Mouse (Mus musculus): ENCODE results near the gene Iqsec1.

Gene Iqsec1

DNA sequence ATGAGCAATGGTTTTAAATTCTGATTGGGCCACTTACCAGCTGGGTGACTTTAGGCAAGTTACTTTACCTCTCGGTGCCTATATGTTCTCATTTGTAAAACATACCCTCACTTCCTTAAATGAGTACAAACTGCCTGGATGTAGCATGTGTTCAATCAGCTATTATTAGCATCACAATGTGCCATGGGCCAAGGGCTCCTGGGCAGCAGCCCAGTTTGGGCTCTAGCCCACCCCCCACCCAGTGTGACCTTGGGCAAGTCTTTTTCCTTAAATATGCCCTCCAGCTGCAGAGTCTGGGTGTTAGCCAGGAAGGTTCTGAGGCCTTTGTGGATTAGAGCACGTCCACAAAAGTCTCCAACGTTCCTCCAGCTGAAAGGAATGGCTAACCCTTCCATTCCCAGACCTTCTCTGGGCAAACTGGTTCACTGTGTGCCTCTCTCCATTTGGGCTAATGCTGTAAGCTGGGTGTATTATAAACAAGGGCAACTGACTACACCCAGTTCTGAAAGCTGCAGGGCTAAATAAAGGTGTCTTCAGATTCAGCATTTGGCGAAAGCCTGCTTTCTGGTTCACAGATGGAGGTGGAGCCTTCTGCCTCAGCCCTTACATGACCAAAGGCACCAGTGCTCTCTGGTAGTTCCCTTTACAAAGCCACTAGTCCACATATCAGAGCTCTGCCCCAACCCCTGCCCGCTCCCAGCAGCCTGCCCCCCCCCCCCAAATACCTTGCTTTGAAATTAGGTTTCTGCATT, 101.3 kb downstream of the Iqsec1 start:
- no peak for DNase-seq

DNA sequence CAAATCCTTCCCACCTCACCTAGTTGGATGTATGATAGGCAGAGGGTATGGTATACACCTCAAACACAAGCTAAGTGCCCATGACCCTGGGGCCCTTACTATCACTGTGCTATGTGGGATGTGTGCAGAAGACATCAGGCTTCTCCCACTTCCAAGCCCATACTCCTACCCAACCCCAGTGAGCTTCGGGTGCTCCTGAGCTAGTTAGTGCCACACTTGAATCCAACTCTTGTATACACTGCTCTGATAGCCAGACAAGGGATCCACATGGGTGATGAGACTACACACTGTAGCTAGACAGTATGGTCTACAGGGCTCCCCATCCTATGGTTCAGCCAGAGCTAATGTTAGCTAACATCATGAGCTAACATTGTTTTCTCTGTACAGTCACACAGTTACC, 102.9 kb downstream of the Iqsec1 start:
- DNase-seq, result no peak

DNA sequence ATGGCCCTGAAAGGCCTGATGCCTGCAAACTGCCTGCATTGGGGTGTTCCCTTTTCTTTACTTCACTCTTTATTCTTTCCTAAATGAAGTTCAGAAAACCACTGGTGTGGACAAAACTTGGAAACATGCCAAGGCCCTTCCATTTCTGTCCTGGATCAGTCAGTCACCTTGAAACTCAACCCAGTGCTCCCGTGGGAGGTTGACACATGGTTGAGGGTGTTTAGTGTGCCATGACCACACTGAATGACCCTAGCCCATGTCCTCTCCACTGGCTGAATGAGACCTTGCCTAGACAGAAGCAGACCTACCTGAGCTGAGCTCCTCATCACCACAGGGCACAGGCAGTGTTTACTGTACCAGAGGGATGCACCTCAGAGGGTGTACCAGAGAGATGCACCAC, 103.9 kb downstream of the Iqsec1 start:
- no peak for DNase-seq

DNA sequence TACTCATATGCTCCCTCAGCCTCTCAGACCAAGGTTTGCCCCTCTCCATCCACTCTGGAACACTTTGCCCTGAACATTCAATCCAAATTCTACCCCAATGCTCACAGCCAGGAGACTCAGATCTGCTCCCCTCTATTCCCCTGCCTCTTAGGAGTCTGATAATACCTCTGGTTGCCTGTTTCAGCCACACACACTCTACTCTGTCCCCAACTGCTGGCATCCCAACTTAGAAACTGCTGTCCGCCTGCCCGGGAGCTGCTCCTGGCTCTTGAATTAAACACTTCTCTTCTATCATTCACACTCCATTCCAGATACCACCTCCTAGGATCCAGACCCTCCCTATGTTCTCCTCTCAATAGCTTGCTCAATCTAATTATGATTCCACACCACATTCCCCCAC, 107.5 kb downstream of the Iqsec1 start:
- DNase-seq, result no peak

DNA sequence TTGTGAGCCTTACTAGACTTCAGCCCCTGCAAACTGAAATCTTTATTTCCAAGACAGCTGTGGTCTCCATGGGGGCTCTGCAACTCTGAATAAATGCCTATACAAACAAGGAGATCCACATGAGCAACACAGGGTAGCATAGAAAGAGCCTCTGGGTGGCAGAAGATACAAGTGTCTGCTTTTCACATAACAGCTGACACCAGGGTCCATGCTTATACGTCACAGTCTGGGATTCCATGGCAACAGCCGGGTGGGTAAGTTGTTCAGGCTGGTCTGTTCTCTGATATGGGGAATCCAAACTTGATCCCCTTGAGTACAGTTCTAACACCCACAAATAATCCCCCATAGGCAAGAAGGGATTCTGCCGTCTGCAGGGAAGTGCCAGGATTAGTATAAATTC, 108.1 kb downstream of the Iqsec1 start:
- peak; percentile 41 for DNase-seq

DNA sequence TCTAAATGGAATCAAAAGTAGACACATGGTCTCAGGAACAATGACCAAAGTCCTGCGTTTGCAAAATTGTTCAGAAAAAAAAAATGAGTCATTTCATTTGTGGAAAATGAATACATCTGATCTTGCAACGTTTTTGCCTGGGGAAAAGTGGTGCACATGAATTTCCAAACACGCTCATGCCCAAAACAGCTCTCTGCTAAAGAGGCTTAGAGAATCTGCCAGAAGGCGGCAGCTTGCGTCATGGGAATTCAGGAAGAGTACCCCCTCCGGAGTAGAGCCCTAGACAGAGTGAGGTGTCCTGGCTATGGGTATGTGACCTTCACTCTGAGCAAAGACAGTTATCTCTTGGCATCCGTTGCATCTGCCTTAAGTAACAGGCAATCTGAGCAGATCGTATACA, 116.9 kb downstream of the Iqsec1 start:
- peak; percentile 64 for DNase-seq

DNA sequence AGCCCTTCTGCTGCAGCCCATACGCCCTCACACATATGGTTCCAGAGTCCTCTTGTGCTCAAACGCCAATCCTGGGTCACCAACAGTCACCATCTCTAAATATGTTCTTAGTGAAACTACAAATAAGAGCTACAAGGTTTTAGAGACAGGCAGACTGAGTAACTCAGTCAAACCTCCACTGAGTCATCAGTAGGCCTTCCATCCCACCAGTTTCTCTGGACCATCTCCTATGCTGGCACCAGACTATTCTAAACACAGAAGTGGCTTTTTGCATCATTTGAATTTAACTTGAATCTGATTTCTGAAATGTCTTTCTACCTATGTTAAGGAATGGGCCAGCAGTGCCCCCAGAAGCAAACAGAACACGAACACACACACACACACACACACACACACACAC, 120.5 kb downstream of the Iqsec1 start:
- no peak for DNase-seq

DNA sequence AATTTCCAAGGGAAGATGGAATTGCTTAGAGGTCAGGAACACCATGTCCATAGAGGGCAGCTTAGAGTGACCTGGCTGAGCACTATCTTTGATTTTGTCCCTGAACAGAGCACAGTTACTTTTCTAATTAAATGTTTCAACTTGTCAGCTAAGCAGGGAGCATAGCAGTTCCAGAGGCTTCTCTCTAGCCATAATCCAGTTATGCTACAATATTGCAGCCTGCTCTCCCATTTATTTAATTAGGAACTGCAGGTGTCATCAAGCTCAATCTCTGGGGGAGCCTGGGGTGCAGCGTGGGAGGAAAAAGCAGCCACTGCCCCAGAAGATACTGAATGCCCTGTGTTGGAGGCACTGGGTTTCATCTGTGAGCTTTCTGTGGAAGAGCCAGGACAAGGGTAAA, 127.1 kb downstream of the Iqsec1 start:
- DNase-seq, result no peak

DNA sequence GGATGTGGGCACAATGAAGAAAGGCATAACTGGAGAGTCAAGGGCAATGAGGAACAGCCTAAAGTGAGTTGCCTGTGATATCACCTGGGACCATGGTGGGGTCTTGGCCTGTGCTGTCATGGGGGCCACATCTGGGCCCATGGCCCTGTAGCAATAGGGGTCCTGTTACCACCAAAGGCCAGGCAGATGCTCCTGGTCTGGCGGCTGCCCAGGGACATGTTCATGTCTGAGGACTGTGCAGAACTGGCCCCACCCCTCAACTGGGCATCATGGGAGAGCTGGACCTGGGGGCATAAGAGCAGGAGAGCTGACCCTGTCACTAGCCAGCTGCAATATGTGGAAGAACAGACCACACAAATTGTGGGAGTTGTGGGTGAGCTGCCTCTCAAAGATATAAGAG, 130.6 kb downstream of the Iqsec1 start:
- DNase-seq, result no peak

DNA sequence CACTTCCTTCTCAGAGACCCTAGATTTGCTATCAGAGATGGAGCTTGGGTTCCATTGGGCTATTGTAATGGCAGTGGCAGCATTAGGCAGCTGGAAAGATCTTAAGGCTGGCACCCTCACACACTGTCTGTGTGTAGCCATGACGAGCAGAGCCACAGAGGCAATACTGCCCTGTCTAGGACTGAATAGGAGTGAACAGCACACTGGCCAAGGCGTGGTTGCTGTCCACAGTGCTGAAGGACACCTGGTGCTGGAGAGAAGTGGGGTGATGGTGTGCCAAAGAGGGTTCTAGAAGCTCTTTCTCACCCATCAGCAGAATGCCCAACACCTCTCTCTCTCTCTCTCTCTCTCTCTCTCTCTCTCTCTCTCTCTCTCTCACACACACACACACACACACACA, 136.1 kb downstream of the Iqsec1 start:
- DNase-seq, result no peak

DNA sequence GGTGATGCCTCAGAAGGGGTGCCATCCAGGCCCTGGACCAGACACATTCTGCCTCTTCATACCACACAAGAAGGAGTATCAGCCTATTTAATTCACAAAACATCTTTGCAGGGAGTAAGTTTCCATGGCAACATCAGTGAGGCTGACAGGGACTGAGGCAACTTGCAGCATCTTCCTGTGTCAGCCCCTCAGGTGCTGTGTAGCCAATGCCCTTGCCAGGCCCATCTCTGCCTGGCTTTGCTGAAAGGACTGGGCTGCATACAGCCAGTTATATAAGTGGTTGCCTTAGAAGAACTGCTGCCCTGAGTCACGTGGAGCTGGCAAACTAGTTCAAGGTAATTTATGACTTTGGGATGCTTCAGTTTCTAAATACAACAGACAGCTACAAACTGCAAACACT, 140.4 kb downstream of the Iqsec1 start:
- peak; percentile 29 for DNase-seq

DNA sequence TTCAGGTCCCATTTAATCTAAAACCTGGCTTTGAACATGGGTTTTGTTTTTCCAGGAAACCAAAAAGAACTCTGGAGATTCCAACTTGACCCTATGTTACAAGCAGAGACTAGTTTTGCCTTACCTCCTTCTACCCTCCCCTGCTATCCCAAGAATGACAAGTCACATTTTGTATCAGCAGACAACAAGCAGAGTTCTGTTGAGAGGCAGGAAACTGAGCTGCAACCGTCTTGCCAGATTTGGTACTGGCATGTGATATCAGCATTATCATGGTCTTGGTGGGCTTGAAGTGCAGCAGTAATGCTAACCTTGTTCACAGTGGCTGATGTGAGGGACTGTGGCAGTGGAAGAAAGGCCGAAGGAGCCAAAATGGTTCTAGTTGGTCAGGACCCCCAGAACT, 141.0 kb downstream of the Iqsec1 start:
- no peak for DNase-seq

DNA sequence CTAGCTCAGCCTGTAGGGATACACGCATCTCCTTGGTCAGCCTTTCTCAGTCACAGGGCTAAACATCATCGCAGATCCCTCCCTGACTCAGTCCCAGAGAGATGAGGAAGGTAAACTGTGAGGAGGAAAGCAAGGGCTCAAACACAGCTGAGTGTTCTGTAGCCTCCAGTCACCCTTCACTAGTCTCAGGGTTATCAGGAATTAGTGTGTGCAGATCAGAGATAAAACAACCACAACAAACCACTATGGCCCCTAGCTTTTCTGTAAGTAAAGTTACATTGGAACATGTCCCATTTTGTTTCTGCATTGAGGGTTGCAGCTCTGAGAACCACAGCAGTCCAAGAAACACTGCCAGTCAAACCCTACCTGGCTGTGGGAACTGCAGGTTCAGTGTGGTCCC, 148.5 kb downstream of the Iqsec1 start:
- DNase-seq, result no peak

DNA sequence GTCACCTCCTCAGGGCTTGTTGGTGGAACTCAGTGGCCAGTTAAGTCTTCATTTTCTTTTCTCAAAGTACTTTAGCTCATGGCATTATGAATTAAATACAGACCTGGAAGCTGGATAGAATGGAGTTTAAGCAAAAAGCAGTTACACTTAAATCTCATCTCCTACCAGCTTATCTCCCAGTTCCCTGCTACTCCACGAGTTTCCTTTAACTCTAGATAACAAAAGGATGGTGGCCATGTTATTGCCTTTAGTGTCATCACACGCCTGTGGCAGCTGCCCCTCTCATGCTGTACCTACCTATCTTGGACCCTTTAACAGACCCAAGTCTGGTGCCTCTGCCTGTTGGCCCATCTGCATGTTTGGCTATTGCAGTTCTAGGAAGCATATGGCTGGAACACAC, 151.7 kb downstream of the Iqsec1 start:
- DNase-seq, result no peak

DNA sequence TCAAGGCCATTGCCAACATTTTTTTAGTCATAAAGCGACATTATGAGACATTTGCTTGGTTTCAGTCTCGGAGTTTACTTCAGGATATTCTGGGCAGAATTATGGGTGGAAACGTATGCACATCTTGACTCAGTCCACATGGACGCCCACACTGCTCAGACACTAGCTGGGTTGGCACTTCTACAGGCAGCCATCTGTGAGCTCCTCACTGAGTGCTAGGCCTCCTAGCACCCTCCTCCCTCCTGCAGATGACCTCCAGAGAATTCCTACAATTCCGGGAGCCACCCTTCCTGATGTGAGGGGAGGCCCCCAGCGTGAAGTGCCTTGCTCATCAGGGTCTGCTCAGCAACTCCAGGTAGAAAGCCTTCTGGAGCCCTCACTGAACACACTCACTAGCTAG, 158.9 kb downstream of the Iqsec1 start:
- DNase-seq, result peak; percentile 81

DNA sequence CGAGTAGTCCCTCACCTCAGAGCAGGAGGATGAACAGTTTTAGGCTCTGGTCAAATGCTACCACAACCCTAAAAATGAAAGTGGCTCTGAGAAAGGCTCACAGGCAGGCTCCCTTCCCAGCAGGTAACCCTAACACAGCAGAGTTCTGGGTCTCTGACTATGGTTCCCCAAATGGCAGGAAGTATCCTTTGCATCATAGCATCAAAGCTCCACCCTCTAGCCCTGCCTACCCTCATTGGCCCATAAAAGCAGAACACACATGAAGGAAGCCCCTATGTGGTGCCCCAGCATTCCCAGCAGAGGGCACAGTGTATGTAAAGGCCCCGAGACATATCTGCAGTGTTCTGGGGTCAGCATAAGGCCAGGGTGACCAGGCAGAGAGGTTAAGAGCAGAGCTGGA, 163.4 kb downstream of the Iqsec1 start:
- no peak for DNase-seq

DNA sequence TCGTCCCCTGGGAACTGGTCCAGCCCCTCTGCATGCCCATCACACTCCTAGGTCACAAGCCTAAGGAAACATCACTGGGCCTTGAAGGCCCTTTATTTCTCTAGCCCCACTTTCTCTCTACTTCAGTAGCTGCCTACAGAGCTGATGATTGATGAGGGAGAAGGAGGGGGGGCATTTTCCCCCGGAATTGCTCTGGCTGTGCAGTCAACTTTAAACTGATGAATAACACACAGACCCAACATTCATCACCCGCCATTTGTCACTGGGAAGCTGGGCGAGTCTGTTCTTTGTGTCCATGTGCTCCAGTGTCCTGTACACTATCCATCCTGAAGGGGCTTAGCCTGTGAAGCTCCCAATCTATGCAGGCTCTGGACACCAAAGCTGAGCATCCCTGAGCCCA, 165.2 kb downstream of the Iqsec1 start:
- no peak for DNase-seq

DNA sequence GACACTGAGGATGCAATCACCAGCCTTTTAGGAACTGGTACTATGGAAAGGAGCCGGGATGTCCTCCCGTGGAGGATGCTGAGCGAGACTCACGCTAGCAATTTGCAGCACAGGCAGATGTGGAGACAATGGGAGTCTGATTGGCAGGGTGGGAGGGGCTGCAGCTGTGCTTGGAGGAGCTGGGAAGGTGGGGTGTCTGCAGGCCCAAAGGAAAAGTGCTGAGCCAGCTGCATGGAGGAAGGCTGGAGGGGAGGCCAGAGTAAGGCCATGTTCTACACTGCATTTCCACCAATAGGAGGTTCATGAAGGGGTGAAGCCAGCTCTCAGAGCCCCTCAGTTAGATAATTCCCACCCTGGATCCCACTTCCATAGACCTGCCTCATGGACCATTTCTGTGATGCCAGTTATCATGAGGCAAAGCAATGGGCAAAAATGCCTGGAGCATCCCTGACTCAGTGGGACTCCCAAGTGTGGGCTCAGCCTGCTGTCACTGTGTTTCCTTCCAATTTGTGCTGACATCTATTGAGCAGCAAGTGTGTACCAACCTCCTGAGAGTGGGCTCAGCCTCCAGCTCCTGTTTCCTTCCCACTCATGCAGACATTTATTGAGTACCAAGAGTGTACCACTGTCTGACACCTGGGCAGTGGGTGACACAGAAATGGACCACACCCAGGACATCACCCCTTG, 166.4 kb downstream of the Iqsec1 start:
- peak; percentile 74 for DNase-seq

DNA sequence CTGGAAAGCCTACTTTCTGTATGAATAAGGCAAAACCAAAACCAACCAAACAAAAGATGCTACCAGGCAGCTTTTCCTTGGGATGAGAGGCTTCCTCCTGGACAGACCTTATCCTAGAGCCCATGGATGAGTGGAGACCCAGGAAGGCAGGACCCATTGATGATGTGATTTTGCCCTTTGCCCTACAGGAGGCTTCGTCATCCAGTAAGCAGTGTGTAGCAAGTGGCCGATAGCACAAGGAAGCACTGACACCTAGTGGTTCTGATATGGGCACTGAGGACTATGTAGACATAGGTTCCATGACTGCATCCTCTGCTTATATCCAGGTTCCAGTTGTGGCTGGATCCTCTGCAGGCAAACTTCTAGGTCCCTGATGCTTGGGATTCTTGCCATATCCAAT, 168.6 kb downstream of the Iqsec1 start:
- DNase-seq, result no peak

DNA sequence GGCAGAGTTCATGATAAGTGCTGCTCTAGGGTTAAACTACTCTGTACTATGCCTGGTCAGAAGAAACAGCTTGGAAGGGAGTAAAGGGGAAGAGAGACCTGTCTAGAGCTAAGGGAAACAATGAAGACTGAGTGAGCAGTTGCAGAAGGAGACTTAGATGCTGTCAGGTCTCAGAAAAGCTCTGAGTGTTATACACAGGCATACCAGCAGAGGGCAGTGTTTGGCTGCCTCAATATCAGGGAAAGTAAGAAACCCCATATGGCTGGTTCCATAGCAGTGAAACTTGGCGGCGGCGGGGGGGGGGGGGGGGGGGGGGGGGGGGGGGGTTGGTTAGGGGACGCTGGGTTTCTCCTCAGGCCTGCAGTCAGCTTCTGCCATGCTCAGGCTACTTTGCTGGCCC, 169.5 kb downstream of the Iqsec1 start:
- peak; percentile 63 for DNase-seq

DNA sequence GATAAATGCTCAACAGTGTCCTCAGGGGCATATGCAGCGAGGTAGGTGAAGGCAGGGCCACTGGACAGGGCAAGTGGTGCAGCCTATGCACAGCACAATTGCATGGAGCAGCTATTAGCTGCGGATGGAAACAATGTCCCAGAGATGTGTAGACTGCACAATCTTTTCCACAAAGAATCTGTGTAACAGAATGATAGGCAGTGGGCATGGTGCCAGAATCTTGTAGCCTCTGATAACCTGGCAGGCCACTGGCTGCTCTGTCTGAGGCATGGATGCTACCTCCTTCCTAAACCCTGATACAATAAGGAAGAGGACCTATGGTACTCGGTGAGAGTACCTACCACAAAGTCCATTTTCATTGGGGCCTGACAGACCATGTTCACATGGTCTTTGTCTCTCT, 171.9 kb downstream of the Iqsec1 start:
- DNase-seq, result no peak

DNA sequence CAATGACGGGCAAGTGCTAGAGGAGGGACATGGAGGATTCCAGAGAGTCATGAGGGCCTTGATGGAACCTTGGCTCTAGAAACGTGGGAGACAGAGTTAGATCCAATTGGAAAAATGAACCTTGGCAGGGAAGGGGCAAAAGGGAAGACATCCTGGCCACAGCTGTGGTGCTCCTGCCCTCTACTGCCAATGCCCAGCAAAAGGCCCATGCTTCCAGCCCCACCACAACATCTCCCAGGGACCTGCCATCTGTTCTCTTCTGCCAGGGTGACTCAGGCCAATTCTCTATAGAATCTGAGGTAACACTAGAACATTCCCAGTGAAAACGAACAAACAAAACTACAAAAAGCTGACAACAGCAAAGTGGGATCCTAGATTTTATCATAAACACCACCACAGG, 173.1 kb downstream of the Iqsec1 start:
- no peak for DNase-seq

DNA sequence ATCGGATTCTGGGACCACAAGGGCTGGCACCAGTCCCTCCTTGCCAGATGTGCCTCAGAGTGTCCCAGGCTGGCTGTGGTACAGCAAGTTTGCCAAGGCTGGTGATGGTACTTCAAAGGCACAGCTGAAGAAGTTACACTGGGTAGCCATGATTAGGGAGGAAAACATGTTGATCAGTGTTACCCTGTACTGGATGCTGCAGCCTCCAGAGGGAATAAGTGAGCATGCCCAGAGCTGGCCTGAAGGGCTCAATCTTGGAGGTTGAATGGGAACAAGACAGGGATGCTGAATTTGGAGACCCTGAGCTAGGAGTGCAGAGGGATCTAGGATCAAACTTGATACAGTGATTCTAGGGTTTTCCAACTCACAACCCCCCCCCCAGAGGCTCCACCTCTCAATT, 175.0 kb downstream of the Iqsec1 start:
- no peak for DNase-seq

DNA sequence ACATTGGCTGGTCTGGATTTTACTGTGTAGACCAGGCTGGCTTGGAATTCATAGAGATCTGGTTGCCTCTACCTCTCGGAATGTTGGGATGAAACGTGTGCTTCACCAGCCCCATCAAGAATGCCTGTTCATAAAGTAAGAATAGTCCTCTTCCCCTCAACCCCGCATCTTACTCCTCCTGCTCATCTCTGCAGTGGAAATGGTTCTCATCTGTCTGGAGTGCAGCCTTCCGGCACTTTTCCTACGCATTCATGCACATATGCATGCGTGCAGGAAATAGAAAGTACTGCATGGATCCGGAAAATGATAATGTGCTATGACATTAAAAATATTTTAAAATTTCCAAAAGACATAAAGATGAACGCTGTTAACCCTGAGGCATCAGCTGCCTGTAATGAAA, 175.9 kb downstream of the Iqsec1 start:
- DNase-seq, result no peak

DNA sequence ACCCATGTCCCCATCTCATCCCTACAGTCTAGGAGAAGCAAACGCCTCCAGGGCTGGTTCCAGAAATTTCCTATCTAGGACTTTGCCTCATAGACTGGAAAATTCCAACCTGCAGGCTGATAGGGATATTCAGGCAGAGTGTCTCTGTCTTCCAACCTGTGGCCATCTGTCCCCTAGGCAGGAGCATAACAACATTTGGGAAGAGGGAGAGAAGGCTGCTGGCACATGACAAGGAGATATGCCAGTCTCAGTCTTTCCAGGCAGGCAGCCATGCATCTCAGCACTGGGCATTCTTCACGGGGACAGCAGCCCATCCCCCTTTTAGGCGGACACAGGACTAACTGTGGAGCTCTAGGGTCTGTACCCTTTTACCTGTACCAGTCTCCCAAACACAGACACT, 176.4 kb downstream of the Iqsec1 start:
- peak; percentile 52 for DNase-seq
